Mouse (Mus musculus): ENCODE results near the gene Foxn3. TPM values are rescaled to one million over a fixed set of nuclear protein-coding genes. Genes with fewer than 3 reads are reported as not detected.

Foxn3 gene
- total RNA-seq, 2 experiments from 2014 or later, result 55.7 to 59.4 TPM

DNA sequence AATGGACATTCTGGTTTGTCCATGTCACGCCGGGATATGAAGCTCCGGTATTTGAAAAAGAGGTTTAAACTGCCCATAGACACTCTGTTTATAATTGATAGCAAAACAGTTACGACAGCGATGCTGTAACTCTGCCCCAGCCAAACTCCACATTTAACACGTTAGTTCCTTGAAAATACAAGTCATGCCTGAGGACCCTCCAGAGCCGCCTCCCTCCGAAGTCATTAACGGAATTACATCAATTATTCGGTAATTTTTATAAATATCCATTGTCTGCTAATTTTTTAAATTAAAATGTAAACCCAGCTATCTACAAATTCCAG, 554 bp downstream of the Foxn3 start:
- DNase-seq (ENCODE audit: low spot score in 2 of 2), result no peak

DNA sequence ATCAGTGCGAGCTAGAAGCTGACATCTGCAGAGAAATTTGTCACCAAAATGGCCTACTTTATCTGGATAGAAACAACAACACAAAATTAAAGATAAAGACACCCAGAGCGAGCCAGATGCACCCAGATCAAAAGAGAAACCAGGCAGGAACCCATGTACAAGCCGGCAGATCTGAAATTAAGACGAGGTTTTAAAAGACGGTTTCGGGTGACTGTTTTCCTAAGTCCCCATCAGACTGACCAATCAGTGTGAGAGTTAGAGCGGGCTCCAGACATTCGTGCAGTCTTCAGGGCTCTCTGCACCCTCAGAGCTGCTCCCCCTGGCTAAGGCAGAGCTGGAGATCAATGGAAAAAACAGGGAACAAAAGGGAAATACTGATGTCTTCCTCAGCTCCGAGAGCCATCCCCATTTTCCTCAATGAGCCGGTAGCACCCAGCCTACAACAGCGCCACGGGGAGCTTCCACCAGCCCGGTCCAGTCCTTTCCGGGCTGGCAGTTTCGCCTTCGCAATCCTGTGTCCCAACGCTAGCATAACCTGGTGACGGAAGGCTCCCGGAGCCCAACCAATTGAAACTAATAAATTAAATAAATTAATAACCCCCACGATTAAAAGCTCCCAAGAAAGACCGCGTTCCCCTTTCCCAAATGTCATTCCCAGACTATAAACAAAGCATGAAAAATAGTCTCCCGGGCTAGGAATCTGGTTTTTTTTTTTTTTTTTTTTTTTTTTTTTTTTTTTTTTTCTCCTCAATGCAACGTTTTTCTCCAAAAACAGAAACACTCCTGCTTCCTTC, 1.1 kb downstream of the Foxn3 start:
- peak; percentile 53 to 63 for DNase-seq (ENCODE audit: low spot score in 2 of 2)

DNA sequence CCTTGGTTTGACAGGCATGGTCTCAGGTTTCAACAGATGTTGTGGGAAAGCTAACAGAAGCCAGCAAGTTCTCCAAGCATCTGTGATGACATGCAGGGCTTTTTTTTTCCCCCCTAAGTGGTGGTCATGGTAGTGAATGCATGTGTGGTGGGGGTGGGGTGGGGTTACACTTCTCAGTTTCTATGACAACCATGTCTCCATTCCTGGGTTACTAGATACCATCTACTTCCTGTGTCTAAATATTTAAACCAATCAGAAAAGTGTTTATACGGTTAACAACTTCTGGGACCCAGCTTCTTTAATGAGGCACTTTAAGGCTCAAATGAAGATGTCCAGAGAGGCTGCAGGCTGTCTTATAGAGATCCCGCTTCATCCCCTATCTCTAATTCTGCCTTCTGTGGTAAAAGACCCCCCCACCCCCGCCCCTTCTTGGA, 2.0 kb downstream of the Foxn3 start:
- DNase-seq (ENCODE audit: low spot score in 2 of 2), result no peak

DNA sequence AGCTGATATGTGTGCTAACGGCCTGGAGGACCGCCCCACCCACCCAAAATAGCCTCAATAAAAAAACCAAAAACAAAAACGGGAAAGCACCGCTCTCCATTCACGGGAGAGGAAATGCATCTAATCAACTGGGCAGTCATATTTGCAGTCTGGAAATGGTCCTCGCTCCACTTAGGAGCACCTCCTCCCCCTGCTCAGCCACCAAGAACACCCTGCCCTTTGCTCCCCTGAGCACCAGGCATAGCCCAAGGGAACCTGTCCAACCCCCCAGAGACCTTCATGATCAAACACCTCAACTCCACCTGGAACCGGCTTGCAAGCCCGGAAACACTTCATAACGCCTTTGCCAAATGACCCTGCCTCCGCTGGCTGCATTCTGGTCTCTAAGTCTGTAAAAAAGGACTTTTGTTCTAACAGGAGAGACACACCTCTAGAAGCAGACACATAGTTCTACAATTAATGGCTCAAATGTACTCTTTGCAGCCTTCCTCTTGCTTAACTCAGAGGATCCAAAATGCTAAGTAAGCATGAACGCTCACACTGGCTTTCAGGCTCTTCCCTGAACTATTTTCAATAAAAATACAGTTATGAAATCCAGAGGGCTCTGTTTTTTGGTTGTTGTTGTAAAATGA, 2.6 kb downstream of the Foxn3 start:
- no peak for DNase-seq (ENCODE audit: low spot score in 2 of 2)

DNA sequence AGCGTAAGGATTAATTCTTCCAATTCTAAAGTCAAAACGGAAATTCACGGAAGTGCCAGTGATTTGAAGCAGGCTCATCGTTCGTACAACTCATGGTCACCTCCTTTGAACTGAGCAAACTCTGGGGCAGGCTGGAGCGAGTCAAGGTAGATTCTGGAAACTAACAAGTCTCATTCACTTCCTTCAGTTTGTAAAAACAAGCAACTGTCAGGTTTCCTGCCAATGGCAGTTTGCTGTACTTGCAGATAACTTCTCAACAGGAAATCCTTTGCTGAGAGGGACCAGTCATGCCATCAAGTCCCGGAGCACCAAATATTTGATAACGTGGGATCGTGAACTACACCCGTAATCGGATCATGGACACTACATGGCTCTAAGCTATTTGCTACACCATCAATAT, 3.9 kb downstream of the Foxn3 start:
- no peak for DNase-seq (ENCODE audit: low spot score in 2 of 2)

DNA sequence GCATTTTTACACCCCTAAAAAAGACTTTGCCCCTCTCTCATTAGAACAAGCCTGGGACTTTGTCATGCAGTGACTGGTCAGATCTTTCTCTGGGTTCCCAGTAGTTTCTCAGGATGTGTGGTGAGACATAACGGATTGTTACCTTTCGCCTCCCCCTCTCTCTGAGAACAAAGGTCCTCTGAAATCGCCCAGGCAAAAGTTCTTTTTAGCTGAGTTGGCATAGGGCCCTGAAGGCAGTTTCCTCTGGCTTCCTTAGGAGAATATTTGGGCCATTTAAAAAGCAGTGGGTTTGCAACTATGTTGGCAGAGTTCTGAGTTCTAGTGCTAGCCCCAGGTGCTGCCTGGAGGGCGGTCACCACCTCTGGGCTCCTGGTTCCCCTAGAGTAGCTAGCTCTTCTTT, 4.9 kb downstream of the Foxn3 start:
- no peak for DNase-seq (ENCODE audit: low spot score in 2 of 2)

DNA sequence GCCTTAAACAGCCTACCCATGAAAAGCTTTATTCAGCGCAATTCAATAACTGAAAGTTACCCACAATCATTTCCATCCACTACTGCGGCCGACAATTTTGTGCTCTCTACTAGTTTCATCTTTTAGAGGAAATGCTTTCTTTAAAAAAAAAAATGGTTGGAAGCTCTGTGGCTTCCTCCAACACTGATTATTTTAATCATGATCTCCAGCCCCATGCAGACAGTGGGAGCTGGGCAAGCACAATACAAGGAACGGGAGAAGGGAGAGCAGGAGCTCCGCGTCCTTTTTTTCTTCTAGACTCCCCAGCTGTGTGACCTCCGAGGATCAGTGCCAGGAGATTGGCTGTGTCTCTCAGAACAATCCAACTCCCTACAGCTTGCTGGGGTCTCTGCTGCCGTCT, 5.9 kb downstream of the Foxn3 start:
- no peak for DNase-seq (ENCODE audit: low spot score in 2 of 2)

DNA sequence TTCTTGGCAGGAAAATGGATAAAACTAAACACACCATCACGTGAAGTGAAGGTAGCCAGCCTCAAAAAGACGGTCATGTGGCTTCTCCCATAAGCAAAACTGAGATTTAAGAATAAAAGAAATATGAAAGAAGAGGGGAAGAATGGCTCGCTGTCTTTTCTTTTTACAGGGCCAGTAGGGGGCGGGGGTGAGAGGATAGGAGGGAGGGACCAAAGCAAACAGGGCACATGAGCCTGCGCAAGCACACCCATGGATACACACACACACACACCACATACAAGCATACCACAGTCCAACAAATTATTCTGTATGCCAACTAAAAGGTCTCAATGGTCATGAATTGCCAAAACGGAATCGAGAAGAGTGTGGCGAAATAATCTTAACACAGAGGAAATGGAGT, 12.8 kb downstream of the Foxn3 start:
- DNase-seq (ENCODE audit: low spot score in 2 of 2), result no peak

DNA sequence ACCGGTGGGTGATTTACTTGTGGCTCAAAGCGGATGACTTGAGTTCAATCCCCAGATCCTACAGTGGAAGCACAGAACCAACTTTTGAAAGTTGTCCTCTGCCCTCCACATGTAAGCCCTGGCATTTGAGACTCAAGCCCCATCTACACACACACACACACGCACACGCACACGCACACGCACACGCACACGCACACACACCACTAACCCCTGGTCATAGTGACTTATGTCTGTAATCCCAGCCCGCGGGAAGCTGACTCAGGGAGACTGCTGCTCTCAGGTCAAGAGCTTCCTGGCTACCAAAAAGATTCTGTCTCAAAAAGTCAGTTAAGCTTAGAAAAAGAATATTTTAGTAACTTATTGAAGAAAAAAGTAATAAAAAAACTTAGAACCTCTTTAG, 13.6 kb downstream of the Foxn3 start:
- DNase-seq (ENCODE audit: low spot score in 2 of 2), result no peak

DNA sequence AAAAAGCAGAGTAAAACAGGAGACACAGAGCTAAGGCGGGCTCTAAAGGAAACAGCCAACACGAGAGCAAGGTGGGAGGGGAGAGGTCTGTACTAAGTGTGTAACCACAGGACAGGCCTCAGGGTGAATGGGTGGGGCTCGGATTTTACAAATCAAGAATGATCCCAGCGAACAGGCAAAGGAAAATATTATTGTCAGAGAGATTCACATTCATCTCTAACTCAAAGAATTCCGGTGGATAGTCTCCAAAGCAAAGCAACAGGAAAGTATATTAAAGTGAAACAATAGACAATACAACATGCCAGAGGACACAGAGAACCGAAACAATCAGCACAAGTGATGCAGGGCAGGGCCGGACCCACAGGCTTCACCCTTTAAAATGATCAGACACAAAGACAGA, 15.0 kb downstream of the Foxn3 start:
- DNase-seq (ENCODE audit: low spot score in 2 of 2), result no peak

DNA sequence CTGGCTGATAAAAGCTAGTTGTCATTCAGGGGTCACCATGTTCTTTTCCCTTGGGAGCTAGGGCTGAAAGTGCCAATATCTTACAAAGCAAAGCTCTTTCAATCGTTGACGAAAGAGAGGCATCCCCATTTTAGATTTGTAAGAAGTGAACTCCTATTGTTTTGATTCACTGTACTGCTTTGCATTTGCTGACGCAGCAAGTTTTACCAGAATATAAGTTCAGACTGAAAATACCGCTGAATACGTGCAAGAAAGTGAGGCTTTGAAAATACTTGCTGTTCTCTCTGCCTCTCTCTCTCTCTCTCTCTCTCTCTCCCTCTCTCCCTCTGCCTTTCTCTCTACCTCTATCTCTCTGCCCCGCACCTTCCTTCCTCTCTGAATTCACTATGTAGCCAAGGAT, 16.1 kb downstream of the Foxn3 start:
- no peak for DNase-seq (ENCODE audit: low spot score in 2 of 2)

DNA sequence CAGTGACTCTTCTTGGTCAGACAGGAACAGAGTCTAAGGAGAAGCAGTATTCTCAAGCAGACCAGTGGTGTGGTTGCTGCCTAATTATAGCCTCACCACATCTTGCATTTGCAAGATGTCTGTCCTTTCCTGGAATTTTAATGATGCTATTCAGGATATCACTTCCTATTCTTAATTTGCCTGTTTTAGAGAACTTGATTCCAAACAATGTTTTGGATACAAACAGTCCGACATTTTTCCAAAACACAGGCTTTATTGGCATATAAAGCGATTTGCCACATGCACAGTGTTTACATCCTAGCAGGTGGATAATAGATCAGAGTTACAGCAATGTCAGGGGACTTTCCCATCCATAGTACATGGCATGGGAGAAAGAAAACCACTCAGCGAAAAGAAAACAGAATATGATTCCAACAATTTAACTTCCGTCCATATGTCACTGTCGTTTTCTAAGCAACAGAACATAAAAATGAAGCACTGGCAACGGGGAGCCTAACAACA, 18.1 kb downstream of the Foxn3 start:
- no peak for DNase-seq (ENCODE audit: low spot score in 2 of 2)

DNA sequence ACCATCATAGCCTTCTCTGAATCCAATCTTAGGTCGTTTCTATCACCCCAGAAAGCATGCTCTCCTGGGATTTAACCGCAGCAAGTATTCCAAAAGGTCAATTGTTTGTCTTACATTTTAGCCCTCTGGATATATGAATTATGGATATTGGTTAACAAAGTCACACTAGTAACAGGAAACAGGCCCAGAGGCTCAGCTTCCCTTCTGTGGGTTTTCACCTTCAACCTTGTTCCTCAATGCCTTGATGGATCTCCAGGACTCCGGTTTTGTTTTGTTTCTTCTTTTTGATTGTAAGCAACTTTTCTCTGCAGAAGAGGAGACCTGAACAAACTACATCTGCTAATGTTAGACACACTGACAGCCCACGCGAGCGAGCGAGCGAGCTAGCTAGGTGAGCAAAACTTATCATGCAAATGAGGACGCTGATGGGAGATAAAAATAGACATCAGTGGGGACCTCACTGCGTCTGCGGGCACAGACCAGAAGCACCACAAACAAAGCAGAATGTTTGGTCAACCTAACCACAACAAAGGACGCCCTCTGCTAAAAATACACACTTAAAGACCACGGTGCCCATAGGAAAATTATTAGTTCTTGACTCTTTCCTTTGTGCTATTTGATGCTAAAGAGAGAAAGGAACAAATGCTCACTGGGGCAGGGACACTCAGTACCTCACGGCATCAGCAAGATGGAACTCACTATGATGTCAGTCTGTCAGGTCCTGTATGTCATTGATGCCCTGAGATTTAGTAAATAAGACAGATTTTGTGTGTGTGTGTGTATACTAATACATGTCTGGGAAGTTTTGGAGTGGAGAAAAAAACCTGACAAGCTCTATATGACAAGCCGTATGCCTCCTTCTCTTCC, 18.9 kb downstream of the Foxn3 start:
- DNase-seq (ENCODE audit: low spot score in 2 of 2), result no peak

DNA sequence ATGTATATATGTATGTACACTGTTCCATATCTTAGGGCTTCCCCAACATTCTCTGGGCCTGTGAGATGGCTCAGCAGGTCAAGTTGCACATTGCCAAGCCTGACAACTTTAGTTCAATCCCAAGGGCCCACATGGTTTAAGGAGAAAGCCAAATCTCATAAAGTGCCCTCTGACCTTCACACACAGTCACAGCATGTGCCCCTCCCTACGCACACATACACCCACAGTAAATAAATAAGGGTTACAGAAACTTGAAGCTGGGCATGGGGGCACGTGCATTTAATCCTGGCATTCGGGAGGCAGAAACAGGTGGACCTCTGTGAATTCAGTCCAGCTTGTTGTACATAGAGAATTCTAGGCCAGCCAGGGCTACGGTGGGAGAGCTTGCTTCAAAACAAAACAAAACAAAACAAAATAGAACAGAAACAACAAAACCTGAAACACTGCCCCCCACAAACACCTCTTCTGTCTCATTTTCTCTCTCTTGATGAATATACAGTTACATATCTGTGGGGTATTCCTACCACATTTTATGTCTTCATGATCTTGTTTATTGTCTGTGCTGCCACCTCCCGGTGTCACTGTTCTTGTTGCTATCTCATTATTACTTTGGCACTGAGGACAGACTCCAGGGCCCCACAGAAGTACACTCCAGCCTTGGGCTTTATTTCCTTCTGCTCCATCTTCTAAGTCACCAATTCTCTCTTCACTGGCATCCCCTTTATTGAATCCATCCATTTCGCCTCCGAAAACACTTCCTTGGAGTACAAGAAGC, 19.8 kb downstream of the Foxn3 start:
- DNase-seq (ENCODE audit: low spot score in 2 of 2), result no peak

DNA sequence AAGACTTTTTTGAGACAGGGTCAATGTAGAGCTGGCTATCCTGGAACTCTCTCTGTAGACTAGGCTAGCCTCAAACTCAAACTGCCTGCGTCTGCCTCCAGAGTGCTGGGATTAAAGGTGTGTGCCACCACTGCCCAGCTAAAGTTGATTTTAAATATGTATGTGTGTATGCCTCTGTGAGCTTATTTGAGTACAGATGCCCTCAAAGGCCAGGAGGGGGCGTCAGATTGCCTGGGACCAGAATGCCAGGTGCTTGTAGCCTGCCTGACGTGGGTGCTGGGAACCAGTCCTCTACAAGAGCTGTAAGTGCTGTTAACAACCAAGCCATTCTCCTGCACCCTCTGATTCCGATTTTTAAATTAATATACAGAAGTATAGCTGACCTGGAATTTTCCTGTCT, 23.2 kb downstream of the Foxn3 start:
- DNase-seq (ENCODE audit: low spot score in 2 of 2), result no peak

DNA sequence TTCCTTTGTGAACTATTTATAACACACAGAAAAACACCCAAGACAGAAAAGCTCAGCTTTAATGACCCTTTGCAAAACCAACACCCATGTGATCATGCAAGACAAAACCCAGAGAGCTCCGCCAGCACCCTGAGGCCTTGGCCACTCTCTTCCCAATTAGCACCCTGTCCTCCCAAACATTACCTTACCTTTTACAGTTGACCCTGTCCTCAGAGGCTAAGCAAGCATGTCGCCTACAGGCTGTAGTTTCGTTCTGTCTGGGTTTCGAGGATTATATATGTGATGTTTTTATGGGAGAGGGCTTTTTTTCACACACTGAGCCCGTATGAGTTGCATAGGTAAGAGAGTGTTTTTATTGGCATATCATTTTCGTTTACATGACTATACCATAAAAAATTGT, 26.1 kb downstream of the Foxn3 start:
- no peak for DNase-seq (ENCODE audit: low spot score in 2 of 2)

DNA sequence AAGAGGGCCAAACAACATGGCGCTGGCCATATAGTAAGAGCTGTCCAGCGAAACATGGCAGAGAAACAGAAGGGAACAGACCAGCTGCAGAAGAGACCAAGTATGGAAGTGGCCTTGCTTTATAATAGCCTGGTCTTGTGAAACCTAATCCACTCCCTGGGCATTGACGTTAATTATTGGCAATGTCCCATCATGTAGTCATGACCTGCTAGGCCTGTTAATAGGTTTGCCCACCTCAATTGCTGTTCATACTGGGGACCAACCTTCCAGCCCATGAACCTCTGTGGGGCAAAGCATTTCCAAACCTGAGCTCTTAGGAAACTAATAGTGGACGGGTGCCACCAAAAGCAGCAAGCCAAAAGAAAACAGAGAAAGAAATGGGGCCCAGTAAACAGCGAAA, 27.0 kb downstream of the Foxn3 start:
- no peak for DNase-seq (ENCODE audit: low spot score in 2 of 2)

DNA sequence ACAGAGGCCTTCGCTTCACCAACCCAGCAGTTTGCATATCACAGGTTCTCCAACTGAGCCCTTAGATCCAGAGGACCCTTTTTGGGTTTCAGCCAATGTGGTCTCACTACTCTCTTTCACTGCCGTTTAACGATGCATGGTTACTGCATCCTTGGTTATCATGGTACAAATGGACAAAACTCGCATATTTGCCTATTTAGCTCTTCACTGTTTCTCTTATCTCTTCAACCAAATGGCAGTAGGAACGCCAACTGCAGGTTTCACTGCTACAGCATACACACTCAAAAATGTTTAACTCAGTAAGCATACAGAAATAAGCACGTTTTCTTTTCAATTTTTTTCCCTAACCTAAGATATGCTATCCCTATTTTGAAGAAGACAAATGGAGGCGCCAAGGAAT, 31.0 kb downstream of the Foxn3 start:
- DNase-seq (ENCODE audit: low spot score in 2 of 2), result no peak

DNA sequence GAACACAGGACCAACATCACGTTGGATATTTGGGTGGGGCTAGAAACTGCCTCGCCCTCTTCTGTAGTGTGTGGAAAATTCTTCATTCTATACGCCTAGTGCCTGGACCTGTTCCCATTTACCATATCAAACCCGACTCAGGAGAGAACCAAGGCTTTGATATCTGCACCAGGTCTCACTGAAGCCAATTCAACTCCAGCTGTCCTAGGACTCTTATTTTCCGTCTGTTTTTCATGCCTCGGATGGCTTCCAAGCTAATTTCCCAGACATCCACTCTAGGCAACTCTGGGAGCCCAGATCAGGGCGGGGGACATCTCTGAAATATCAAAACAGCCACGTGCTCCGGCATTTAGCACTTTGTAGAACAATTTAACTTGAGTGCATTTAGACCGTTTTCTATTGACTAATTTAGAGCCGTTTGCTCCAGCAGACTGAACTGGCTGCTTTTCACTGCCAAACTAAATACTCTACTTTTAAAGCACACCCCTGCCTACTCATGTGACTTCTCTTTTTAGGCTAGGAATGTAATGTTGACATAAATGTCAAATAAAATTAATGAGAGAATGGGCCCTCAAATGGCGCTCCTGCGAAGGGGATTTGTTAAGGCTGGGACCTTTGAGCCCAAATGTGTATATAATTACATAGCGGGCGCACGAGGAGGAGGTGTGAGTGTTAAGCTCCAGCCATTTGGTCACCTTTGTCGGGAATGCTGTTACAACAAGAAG, 33.5 kb downstream of the Foxn3 start:
- DNase-seq (ENCODE audit: low spot score in 2 of 2), result no peak

DNA sequence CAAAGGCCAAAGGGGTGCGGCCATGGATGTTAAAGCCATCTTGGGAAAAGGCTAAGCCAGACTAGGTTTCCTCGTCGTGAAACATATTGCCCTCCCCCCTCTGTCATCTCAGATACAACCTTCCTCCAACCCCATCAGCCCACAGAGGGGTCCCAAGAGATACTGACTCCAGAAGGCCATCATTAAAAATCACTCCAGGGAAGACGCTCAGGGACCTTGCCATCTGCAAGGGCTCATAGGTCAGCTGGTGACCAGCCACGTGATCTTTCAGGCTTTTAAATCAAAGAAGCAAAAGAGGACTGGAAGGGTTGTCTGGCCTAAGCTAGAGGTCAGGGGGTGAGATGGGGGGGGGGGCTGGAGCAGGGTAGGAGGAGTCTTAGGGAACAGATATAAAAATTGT, 34.4 kb downstream of the Foxn3 start:
- no peak for DNase-seq (ENCODE audit: low spot score in 2 of 2)

DNA sequence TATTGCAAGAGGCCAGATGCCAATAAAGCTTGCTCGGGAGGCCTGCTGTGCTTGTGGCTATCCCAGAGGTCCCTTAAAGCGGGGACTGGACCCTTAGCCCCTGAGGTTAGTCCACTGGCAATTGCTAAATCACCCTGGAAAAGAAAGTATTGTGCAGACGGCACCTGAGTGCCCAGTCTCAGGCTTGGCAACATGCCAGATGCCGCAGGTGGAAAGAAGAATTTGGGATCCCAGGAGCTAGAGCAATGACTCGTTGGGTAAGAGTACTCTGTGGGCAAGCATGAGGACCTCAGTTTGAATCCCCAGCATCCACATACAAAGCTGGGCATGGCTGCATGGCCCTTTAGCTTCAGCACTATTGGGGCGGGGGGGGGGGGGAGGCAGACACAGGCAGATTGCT, 35.9 kb downstream of the Foxn3 start:
- DNase-seq (ENCODE audit: low spot score in 2 of 2), result no peak
